Mouse (Mus musculus) thymus, postnatal 0 days (tissue): ENCODE results near the gene Uqcc1. TPM values are rescaled to one million over a fixed set of nuclear protein-coding genes. Genes with fewer than 3 reads are reported as not detected.

Experiments used
- DNase-seq: peaks from one replicate; pipeline ENCODE4 v3.0.0-alpha.2; 2015; ENCODE audit warnings: low spot score
- polyA plus RNA-seq: library from polyadenylated mRNA; unstranded; fragments of >200 nt; fragmentation: Nextera tagmentation; extraction: Ambion mirVana; gene quantifications from 2 replicates; pipeline ENCODE4 v1.2.1, GENCODE M21; 2015

Uqcc1 gene
- 56.9 and 58.2 TPM in 2 replicates for polyA plus RNA-seq

GRCm38 (mm10) chr2:155929531-155930442 lies at the start of gene Uqcc1:
Gene Uqcc1, minus strand, starts transcription at chr2:155930310.
- DNase-seq: peak; percentile 93

- DNase-seq: peak; percentile 72
These were observed 49.4 kb upstream of the Uqcc1 start for GRCm38 (mm10) chr2:155979328-155979991.

DNA sequence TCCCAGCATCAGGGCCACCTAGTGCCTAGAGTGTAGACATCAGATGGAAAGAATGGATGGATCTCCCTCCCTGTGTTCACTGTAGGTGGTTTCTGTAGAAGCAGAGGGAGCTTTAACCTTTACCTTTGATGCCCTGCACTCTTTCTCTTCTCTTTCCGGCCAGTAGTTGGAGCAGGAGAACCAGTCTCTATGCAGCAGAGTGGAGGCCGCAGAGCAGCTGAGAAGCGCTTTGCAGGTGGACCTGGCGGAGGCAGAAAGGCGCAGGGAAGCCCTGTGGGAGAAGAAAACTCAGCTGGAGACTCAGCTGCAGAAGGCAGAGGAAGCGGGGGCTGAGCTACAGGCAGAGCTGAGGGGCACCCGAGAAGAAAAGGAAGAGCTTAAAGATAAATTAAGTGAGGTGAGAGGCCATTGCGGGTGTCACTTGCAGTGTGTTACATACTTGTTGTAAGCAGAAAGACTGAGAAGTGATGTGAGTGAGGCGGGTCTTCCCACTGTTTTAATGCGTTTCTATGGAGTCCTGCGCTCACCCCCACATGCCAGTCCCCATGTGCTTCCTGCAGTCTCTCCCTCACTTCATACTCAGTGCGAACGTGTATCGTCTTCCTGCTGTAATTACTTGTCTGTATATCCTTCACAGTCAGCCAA lies 44.1 kb upstream of the Uqcc1 start:
- peak; percentile 81 for DNase-seq

DNA sequence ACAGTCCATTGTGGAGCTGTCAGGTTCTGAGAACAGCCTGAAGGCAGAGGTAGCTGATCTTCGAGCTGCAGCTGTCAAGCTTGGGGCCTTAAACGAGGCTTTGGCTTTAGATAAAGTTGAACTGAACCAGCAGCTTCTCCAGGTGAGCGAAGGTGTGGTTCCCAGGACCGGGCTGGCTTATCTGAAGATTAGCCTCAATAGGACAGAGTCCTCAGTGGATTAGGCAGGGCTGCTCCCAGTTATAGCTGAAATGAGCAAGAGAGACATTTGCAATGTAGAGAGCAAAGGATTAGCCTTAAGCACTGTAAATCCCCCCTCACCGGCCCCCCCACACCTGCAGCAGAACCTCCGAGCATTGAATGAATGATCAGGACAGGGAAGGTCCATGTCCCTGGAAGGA lies 43.2 kb upstream of the Uqcc1 start:
- DNase-seq: no peak

DNA sequence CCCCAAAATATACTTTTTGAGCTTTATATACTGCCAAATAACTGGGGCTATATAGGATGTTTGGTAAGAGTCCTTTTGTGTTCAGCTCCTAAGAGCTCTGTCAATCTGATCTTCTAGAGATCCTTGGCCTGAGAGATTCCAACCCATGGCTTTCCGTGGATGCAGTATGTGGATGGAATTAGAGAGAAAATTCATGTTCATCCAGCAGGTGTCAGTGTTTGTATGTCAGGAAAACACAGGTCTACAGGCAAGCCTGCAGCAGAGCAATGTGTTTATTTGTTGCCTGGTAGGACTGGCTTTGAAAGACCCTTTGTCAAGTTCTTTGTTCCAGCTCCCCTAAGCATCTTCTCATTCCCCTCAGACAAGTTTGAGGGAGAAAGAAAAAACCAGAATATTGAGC lies 32.9 kb upstream of the Uqcc1 start:
- peak; percentile 58 for DNase-seq

GRCm38 (mm10) chr2:155961862-155962261 lies 31.8 kb upstream of the Uqcc1 start:
- no peak for DNase-seq

- DNase-seq: no peak
These were observed 29.9 kb upstream of the Uqcc1 start for GRCm38 (mm10) chr2:155959981-155960380.

- peak; percentile 93 for DNase-seq
These were observed 26.3 kb upstream of the Uqcc1 start, which contains the start of gene Cep250 for GRCm38 (mm10) chr2:155956134-155957059. Gene Cep250, plus strand, starts transcription at chr2:155956458.

GRCm38 (mm10) chr2:155952006-155952405 lies 21.9 kb upstream of the Uqcc1 start:
- peak; percentile 55 for DNase-seq

GRCm38 (mm10) chr2:155949362-155949761 lies 19.3 kb upstream of the Uqcc1 start:
- no peak for DNase-seq

DNA sequence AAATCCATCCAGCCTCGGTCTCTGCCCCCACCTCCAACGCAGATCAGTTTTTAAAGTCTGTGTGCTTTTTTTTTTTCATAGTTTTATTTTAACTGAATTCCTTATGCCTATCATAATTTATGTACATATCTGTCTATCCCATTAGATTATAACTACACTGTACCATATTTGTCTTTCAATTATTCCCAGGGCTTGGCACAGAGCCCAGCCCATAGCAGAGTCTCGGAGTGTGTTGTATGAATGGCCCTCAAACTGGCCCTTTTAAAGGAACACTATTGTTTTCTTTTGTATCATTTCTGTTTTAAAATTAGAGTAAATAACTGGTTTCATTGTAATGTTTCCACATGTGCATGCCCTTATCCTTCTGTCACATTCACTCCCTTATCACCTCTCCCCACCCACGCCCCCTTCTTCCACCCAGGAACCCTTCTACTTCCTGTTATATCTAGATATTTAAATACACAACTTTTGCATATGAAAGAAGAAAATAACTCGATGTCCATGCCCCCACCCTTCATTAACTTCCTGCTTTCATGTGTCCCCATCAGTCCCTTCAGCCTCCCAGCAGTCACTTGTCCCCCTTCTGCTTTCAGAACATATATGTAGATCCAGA lies 17.4 kb upstream of the Uqcc1 start:
- DNase-seq: no peak

GRCm38 (mm10) chr2:155946499-155946898 lies 16.4 kb upstream of the Uqcc1 start:
- DNase-seq: no peak

DNA sequence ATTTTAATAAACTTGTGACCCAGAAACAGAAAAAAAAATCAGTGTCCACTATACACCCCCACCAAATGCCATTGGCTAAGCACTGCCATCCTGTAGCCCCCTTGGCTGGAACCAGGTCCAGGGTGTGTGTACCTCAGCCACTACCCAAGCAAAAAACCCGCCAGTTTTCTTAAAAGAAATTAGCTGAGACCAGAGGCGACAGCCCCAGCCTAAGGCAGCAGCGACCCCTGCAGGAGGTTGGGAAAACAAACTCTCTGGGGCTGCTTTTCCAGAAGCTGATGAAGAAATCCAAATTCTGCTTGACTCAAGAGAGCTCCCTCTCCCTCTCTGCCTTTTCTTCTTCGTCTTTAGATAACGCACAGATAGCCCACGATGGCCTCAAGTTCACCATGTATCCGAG lies 16.0 kb upstream of the Uqcc1 start:
- peak; percentile 72 for DNase-seq

- DNase-seq: no peak
These were observed 15.5 kb upstream of the Uqcc1 start for GRCm38 (mm10) chr2:155945580-155945979.

- DNase-seq: no peak
These were observed 15.0 kb upstream of the Uqcc1 start, which contains the start of gene Gdf5 for GRCm38 (mm10) chr2:155945124-155945523. Gene Gdf5, minus strand, starts transcription at chr2:155945367.

DNA sequence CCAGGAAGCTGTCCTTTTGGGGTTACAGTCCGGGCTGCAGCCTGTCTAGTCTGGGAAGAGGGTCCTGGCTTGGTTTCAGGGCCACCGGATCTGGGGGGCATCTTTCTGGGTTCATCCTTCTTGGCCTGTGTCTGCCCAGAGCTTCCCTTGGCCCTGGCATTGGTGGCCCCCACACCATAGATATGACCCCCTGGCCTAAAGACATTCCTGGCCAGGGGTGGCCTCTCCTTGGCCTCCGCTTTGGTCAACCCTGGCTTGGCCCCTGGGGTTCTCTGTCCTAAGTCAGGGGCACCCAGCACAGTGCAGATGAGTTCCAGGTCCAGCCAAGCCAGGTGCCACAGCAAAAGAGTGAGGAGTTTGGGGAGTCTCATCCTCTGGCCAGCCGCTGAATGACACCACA lies 14.6 kb upstream of the Uqcc1 start:
- no peak for DNase-seq

DNA sequence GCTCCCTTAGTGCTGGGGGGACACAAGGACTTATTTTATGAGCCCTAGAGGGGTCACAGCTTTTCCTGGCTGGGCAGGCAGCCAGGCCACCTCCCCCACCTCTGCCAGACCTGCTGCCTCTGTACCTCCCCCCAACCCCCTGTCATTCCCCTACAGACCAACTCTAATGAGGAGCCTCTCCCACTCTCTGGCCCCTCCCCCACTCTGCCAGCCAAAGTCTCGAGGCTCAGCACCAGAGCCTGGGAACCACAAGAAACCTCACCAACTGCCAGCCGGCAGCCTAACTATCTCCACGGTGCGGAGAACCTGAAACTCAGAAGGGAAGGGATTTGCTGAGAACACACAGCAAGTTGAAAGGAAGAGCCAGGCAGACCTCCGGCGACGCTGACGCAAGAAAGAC lies 13.4 kb upstream of the Uqcc1 start:
- DNase-seq: no peak

DNA sequence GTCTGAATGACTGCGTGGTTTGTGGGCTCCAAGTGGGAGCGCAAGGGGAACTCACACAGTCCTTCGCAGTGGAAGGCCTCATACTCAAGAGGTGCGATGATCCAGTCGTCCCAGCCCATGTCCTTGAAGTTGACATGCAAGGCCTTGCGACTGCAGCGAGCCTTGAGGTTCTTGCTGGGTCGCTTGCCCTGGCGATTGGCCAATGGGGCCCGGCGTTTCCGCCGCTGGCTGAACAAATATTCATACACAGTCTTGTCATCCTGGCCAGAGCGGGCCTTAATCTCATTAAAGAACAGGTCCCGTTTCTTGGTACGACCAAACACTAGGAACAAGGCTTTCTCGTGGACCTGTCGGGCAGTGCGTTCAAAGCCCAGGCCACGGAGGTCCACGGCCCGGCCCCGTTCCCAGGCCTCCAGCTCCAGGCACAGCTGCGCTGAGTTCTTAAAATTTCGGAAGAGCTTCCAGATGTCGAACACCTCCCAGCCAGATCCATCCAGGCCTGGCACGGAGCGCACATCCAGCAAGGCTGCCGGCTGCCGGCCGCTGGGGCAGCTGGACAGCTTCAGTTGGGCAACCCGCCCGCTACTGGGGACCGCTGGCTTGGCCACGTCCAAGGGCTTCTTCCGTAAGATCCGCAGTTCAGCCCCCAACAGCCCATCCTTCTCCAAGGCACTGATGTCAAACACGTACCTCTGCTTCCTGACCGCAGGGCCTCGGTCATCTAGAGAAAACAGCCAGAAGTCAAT lies 11.8 kb upstream of the Uqcc1 start:
- no peak for DNase-seq

- DNase-seq: no peak
These were observed 10.6 kb upstream of the Uqcc1 start, which contains the start of gene Gm15557 for GRCm38 (mm10) chr2:155940681-155941080. Gene Gm15557, plus strand, starts transcription at chr2:155940728.
